Mouse (Mus musculus): Measurements from ENCODE around the gene Ephb2. TPM values are rescaled to one million over a fixed set of nuclear protein-coding genes. Genes with fewer than 3 reads are reported as not detected.

Gene Ephb2
- polyA plus RNA-seq, 1 experiment from 2014 or later, result 9.6 TPM

DNA sequence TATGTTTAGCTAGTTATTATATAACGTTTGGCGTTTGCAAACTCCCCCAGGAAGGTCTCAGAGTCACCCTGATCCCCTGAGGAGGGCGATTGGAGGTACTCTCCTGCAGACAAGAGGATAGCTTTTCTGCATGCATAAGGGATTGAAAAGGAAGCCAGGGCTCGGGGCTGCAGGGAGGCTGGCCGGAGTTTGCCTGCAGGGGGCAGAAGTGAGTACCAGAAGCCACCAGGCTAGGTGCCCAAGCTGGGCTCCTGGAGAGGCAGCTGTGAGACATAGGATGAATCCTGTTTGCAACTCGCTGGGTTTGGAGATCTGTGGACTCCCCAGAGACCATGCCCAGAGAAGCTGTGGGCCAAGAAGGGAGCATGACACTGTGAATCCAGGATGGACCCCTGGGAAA lies 19.3 kb upstream of the Ephb2 start:
- H3K9me3 ChIP-seq (replicated peaks), result no peaks in the 10 kb centered on the region
- H3K4me3 ChIP-seq, result no peak overlapping the region
- H3K4me1 ChIP-seq, result peaks cover 14% of the 10 kb centered on the region
- no peaks in the 10 kb centered on the region for H3K27me3 ChIP-seq (ENCODE audit: low read depth, poor library complexity, severe bottlenecking)
- 41% methylated on average over 6 of the region's 6 CpGs for WGBS
- no peak overlapping the region for H3K27ac ChIP-seq
- H3K36me3 ChIP-seq, result no peaks in the 10 kb centered on the region
- no peak for DNase-seq (ENCODE audit: low spot score)

- H3K27ac ChIP-seq, result no peak overlapping the region
- no peak overlapping the region for H3K4me3 ChIP-seq
- H3K4me1 ChIP-seq, result peaks cover 14% of the 10 kb centered on the region
- H3K9me3 ChIP-seq (replicated peaks), result no peaks in the 10 kb centered on the region
- no peaks in the 10 kb centered on the region; the same call in 1 of the 2 replicates for H3K27me3 ChIP-seq (ENCODE audit: low read depth, poor library complexity, severe bottlenecking)
- H3K36me3 ChIP-seq, result no peaks in the 10 kb centered on the region
- 61% methylated on average over 12 of the region's 12 CpGs for WGBS
- DNase-seq (ENCODE audit: low spot score), result no peak
Measured at GRCm38 (mm10) chr4:136852989-136853388, 17.2 kb upstream of the Ephb2 start.

- DNase-seq (ENCODE audit: low spot score), result no peak
- Histone ChIP-seq H3K4me1 (peaks cover 14% of the 10 kb centered on the region), H3K9me3 (replicated peaks) (no peaks in the 10 kb centered on the region), H3K4me3 (no peak overlapping the region), H3K27ac (no peak overlapping the region), H3K36me3 (no peaks in the 10 kb centered on the region), H3K27me3 (ENCODE audit: low read depth, poor library complexity, severe bottlenecking) (no peaks in the 10 kb centered on the region; the same call in 1 of the 2 replicates)
- WGBS, result 70% methylated on average over 5 of the region's 5 CpGs
Measured at GRCm38 (mm10) chr4:136852119-136852518, 16.3 kb upstream of the Ephb2 start.

DNA sequence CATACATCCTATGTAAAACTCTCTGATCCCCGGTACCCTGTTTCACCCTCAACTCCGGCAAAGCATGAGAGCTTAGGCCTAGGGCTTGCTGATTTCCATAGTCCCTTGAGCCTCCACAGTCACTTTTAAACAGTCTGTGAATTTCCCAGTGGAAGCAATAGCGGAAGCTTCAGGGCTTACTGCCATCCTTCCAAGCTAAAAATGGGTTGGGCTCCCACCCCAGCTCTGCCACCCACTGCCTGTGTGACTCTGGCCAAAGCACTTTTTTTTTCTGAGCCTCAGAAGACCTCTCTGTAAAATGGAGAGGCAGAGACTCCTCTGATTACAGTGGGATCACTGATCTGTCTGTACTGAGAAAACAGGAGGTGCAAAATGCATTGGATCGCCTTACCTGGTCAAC lies 12.8 kb upstream of the Ephb2 start:
- Histone ChIP-seq H3K9me3 (replicated peaks) (no peaks in the 10 kb centered on the region), H3K27ac (no peak overlapping the region), H3K36me3 (no peaks in the 10 kb centered on the region), H3K4me3 (no peak overlapping the region), H3K4me1 (peaks cover 8% of the 10 kb centered on the region), H3K27me3 (ENCODE audit: low read depth, poor library complexity, severe bottlenecking) (no peaks in the 10 kb centered on the region; the same call in 1 of the 2 replicates)
- DNase-seq (ENCODE audit: low spot score), result no peak
- WGBS, result 64% methylated on average over 4 of the region's 4 CpGs

- Histone ChIP-seq H3K27me3 (ENCODE audit: low read depth, poor library complexity, severe bottlenecking) (no peaks in the 10 kb centered on the region; the same call in 1 of the 2 replicates), H3K4me3 (no peak overlapping the region), H3K36me3 (no peaks in the 10 kb centered on the region), H3K27ac (no peak overlapping the region), H3K9me3 (replicated peaks) (no peaks in the 10 kb centered on the region), H3K4me1 (no peaks in the 10 kb centered on the region)
- no peak for DNase-seq (ENCODE audit: low spot score)
- 92% methylated on average over 6 of the region's 6 CpGs for WGBS
Measured at GRCm38 (mm10) chr4:136847166-136847565, 11.4 kb upstream of the Ephb2 start.

DNA sequence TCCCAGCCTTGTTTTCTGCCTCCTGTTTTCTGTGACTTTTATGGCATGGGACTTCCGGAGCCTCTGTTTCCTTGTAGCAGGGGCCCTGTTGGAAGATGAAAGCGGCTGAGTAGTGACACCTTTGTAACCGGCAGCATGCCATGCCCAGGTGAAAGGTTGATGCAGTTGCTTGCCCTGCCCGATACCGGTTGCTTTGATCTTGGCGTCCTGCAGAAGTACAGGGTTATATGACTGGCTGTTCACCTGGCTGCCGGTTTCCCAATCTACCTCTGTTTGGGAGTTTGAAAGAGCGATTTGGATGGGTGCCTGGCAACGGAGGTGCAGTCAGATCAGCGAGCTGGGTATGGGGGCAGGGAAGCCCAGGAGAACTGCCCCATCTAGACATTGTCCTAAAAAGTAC lies 7.0 kb upstream of the Ephb2 start:
- H3K4me3 ChIP-seq, result no peak overlapping the region
- WGBS, result 77% methylated on average over 10 of the region's 10 CpGs
- peaks cover 31% of the 10 kb centered on the region for H3K27me3 ChIP-seq (ENCODE audit: low read depth, poor library complexity, severe bottlenecking)
- H3K9me3 ChIP-seq (replicated peaks), result no peaks in the 10 kb centered on the region
- H3K27ac ChIP-seq, result no peak overlapping the region
- peaks cover 22% of the 10 kb centered on the region for H3K4me1 ChIP-seq
- H3K36me3 ChIP-seq, result no peaks in the 10 kb centered on the region
- DNase-seq (ENCODE audit: low spot score), result no peak

GRCm38 (mm10) chr4:136842033-136842432 lies 6.2 kb upstream of the Ephb2 start:
- no peaks in the 10 kb centered on the region for H3K9me3 ChIP-seq (replicated peaks)
- H3K27me3 ChIP-seq (ENCODE audit: low read depth, poor library complexity, severe bottlenecking), result peaks cover 39% of the 10 kb centered on the region
- H3K27ac ChIP-seq, result no peak overlapping the region
- 80% methylated on average over 4 of the region's 4 CpGs for WGBS
- no peaks in the 10 kb centered on the region for H3K36me3 ChIP-seq
- peaks cover 25% of the 10 kb centered on the region for H3K4me1 ChIP-seq
- DNase-seq (ENCODE audit: low spot score), result no peak
- no peak overlapping the region for H3K4me3 ChIP-seq

- peak; percentile 92 for DNase-seq (ENCODE audit: low spot score)
- no peaks in the 10 kb centered on the region for H3K36me3 ChIP-seq
- 10% methylated on average over 5 of the region's 5 CpGs for WGBS
- H3K27me3 ChIP-seq (ENCODE audit: low read depth, poor library complexity, severe bottlenecking), result peaks cover 42% of the 10 kb centered on the region
- H3K27ac ChIP-seq, result peak overlapping the region; percentile 30; the same call in 1 of the 2 replicates
- no peaks in the 10 kb centered on the region for H3K9me3 ChIP-seq (replicated peaks)
- H3K4me1 ChIP-seq, result peaks cover 34% of the 10 kb centered on the region
- no peak overlapping the region for H3K4me3 ChIP-seq
Measured at GRCm38 (mm10) chr4:136841056-136841455, 5.3 kb upstream of the Ephb2 start.

DNA sequence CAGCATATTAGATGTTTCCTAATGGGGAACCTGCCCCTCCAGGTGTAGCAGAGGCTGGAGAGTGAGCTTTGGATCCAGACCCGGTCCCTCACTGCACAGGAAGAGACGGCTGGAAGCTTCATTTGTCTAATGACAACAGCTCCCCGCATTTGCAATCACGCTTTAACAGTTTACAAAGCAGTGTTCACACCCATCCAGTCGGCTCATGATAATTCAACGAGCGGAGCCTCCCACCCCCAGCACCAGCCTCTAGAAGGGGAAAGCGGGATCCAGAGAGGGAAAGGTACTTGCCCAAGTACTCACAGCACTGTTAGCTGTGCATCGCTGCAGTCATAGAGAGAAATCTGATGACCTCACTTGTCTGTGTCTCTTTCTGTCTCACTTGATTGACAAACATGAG lies 2.7 kb upstream of the Ephb2 start:
- H3K36me3 ChIP-seq, result no peaks in the 10 kb centered on the region
- peaks cover 57% of the 10 kb centered on the region for H3K4me1 ChIP-seq
- H3K27me3 ChIP-seq (ENCODE audit: low read depth, poor library complexity, severe bottlenecking), result peaks cover 50% of the 10 kb centered on the region
- no peak for DNase-seq (ENCODE audit: low spot score)
- H3K27ac ChIP-seq, result no peak overlapping the region
- no peaks in the 10 kb centered on the region for H3K9me3 ChIP-seq (replicated peaks)
- H3K4me3 ChIP-seq, result no peak overlapping the region
- 51% methylated on average over 9 of the region's 9 CpGs for WGBS

GRCm38 (mm10) chr4:136838026-136838425 lies 2.2 kb upstream of the Ephb2 start:
- Histone ChIP-seq H3K4me1 (peaks cover 61% of the 10 kb centered on the region), H3K9me3 (replicated peaks) (no peaks in the 10 kb centered on the region), H3K36me3 (no peaks in the 10 kb centered on the region), H3K27me3 (ENCODE audit: low read depth, poor library complexity, severe bottlenecking) (peaks cover 55% of the 10 kb centered on the region), H3K27ac (no peak overlapping the region), H3K4me3 (no peak overlapping the region)
- no peak for DNase-seq (ENCODE audit: low spot score)
- 78% methylated on average over 9 of the region's 9 CpGs for WGBS

- Histone ChIP-seq H3K27me3 (ENCODE audit: low read depth, poor library complexity, severe bottlenecking) (peaks cover 64% of the 10 kb centered on the region), H3K9me3 (replicated peaks) (no peaks in the 10 kb centered on the region)
- DNase-seq (ENCODE audit: low spot score), result no peak
Measured at GRCm38 (mm10) chr4:136836387-136836931, 671 bp upstream of the Ephb2 start.

DNA sequence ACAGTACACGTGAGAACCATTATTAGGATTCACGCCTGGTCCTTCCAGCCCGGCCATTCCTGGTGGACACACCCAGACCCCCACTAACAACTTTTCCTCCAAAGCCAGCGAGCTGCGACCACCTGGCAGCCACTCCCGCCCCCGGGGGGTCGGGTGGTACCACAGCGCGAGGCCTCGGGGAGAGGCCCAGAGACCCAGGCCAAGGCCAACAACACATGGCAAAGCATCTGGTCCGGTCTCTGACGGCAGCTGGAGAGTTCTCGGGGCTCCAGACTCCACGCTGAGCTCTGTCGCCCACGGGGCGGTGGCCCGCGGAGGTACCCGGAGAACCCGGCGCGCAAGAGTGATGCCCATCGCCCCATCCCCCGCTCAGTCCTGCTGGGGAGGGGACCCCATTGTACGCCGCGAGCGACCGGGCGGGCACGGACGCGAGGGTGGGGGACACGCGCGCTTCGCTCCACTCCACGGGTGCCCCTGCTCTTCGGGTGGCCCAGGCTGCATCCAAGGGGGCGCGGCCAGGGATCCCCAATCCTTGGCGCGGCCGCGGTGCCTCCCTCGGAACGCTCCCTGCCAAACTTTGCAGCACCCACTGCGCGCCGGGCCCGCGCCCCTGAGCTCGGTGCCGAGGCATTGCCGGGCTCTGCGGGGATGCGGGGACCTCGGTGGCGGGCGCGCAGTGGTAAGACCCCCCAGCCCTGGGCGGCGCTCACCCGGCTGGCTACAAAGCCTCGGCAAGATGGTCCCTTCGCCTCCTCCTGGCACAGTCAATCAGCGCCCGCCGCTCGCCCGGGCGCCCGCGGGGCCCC lies 770 bp downstream of the Ephb2 start:
- Histone ChIP-seq H3K27ac (peak overlapping the region; percentile 97), H3K4me3 (peak overlapping the region; percentile 80), H3K27me3 (ENCODE audit: low read depth, poor library complexity, severe bottlenecking) (peaks cover 59% of the 10 kb centered on the region), H3K4me1 (peaks cover 76% of the 10 kb centered on the region), H3K9me3 (replicated peaks) (no peaks in the 10 kb centered on the region), H3K36me3 (no peaks in the 10 kb centered on the region)
- peak; percentile 66 for DNase-seq (ENCODE audit: low spot score)
- under 1% methylated on average over 76 of the region's 76 CpGs for WGBS

More at GRCm38 (mm10) chr4:136836387-136836931, 671 bp upstream of the Ephb2 start:
- under 1% methylated on average over 27 of the region's 27 CpGs for WGBS
- Histone ChIP-seq H3K4me1 (peaks cover 74% of the 10 kb centered on the region), H3K36me3 (no peaks in the 10 kb centered on the region), H3K27ac (peak overlapping the region; percentile 97), H3K4me3 (peak overlapping the region; percentile 80)

GRCm38 (mm10) chr4:136834439-136834814 lies 1.4 kb downstream of the Ephb2 start:
- no peak for DNase-seq (ENCODE audit: low spot score)
- Histone ChIP-seq H3K4me3 (peak overlapping the region; percentile 80), H3K27me3 (ENCODE audit: low read depth, poor library complexity, severe bottlenecking) (peaks cover 59% of the 10 kb centered on the region), H3K9me3 (replicated peaks) (no peaks in the 10 kb centered on the region), H3K27ac (peak overlapping the region; percentile 97), H3K4me1 (peaks cover 79% of the 10 kb centered on the region), H3K36me3 (no peaks in the 10 kb centered on the region)
- WGBS, result 9% methylated on average over 12 of the region's 12 CpGs
